Mouse (Mus musculus): ENCODE measurements around the gene Donson. TPM values are rescaled to one million over a fixed set of nuclear protein-coding genes. Genes with fewer than 3 reads are reported as not detected.
A peak's percentile ranks its signal among the peaks of the same experiment; 100 is the strongest.

Gene Donson
- polyA plus RNA-seq, 1 experiment, result 45.8 TPM

GRCm38 (mm10) chr16:91728123-91729065 lies 39.8 kb upstream of the Donson start, which contains the start of gene Cryzl1:
Gene Cryzl1 (minus strand): TSS chr16:91728975.
- Histone ChIP-seq H3K4me3 (ENCODE audit: control insufficient read depth, low read depth, low read length) (peak within 1 kb of the TSS; percentile 91), H3K27ac (ENCODE audit: control insufficient read depth, insufficient read depth, low read depth, low read length) (peak within 1 kb of the TSS; percentile 98), H3K36me3 (ENCODE audit: control insufficient read depth, insufficient read depth, low read length) (no peaks in the 10 kb centered on the region), H3K27me3 (ENCODE audit: control insufficient read depth, insufficient read depth, low read length) (no peaks in the 10 kb centered on the region), H3K4me1 (ENCODE audit: control insufficient read depth, insufficient read depth, low read length) (0 out of 2 replicates have a peak, but pooled peaks cover 2% of the 10 kb centered on the region)
- peak; percentile 71 for TF ChIP-seq POLR2A (IDR thresholded peaks at IDR 0.05; ENCODE audit: control insufficient read depth, low read depth, low read length)
- 0 out of 2 replicates have a peak, but pooled peaks have one; percentile 4 for TF ChIP-seq CTCF (IDR thresholded peaks at IDR 0.05; ENCODE audit: control insufficient read depth, insufficient read depth, insufficient replicate concordance, low read depth, low read length)

GRCm38 (mm10) chr16:91727433-91727832 lies 38.9 kb upstream of the Donson start:
- Histone ChIP-seq H3K4me3 (ENCODE audit: control insufficient read depth, low read depth, low read length) (peak overlapping the region; percentile 41), H3K4me1 (ENCODE audit: control insufficient read depth, insufficient read depth, low read length) (peaks cover 2% of the 10 kb centered on the region; the same call in 1 of the 2 replicates), H3K27ac (ENCODE audit: control insufficient read depth, insufficient read depth, low read depth, low read length) (no peak overlapping the region), H3K27me3 (ENCODE audit: control insufficient read depth, insufficient read depth, low read length) (no peaks in the 10 kb centered on the region), H3K36me3 (ENCODE audit: control insufficient read depth, insufficient read depth, low read length) (no peaks in the 10 kb centered on the region)
- TF ChIP-seq CTCF (IDR thresholded peaks at IDR 0.05; ENCODE audit: control insufficient read depth, insufficient read depth, insufficient replicate concordance, low read depth, low read length) (no peak), POLR2A (IDR thresholded peaks at IDR 0.05; ENCODE audit: control insufficient read depth, low read depth, low read length) (no peak)

- no peak overlapping the region for H3K27ac ChIP-seq (ENCODE audit: control insufficient read depth, insufficient read depth, low read depth, low read length)
- no peaks in the 10 kb centered on the region for H3K36me3 ChIP-seq (ENCODE audit: control insufficient read depth, insufficient read depth, low read length)
- TF ChIP-seq CTCF (IDR thresholded peaks at IDR 0.05; ENCODE audit: control insufficient read depth, insufficient read depth, insufficient replicate concordance, low read depth, low read length) (peak; percentile 51; the same call in 1 of the 2 replicates), POLR2A (IDR thresholded peaks at IDR 0.05; ENCODE audit: control insufficient read depth, low read depth, low read length) (no peak)
- H3K4me1 ChIP-seq (ENCODE audit: control insufficient read depth, insufficient read depth, low read length), result no peaks in the 10 kb centered on the region; the same call in 1 of the 2 replicates
- H3K4me3 ChIP-seq (ENCODE audit: control insufficient read depth, low read depth, low read length), result 0 out of 2 replicates have a peak overlapping the region, but pooled peaks have one; percentile 14
- no peaks in the 10 kb centered on the region for H3K27me3 ChIP-seq (ENCODE audit: control insufficient read depth, insufficient read depth, low read length)
Measured at GRCm38 (mm10) chr16:91724247-91724646, 35.7 kb upstream of the Donson start.

DNA sequence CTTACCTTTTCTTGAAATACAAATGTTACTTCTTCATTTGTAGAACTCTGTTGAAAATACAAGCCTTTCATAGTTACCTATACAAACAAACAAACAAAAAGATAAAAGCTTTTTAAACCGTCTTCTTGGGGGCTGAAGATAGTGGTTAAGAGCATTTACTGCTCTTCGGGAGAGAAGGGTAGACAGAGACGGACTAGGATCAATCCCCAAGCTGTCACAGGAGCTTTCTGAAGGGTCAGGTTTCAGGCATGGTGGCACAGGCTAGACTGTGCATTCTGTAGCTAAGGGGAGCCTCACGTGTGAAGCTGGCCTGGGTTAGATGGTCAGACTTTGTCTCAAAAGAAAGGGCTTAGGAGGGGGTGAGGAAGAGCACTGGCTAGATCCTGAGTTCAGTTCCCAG lies 28.8 kb upstream of the Donson start:
- Histone ChIP-seq H3K4me3 (ENCODE audit: control insufficient read depth, low read depth, low read length) (no peak overlapping the region), H3K27ac (ENCODE audit: control insufficient read depth, insufficient read depth, low read depth, low read length) (no peak overlapping the region), H3K27me3 (ENCODE audit: control insufficient read depth, insufficient read depth, low read length) (no peaks in the 10 kb centered on the region), H3K4me1 (ENCODE audit: control insufficient read depth, insufficient read depth, low read length) (no peaks in the 10 kb centered on the region; the same call in 1 of the 2 replicates), H3K36me3 (ENCODE audit: control insufficient read depth, insufficient read depth, low read length) (peaks cover 1% of the 10 kb centered on the region)
- TF ChIP-seq CTCF (IDR thresholded peaks at IDR 0.05; ENCODE audit: control insufficient read depth, insufficient read depth, insufficient replicate concordance, low read depth, low read length) (no peak), POLR2A (IDR thresholded peaks at IDR 0.05; ENCODE audit: control insufficient read depth, low read depth, low read length) (no peak)

GRCm38 (mm10) chr16:91716927-91717349 lies 28.4 kb upstream of the Donson start:
- Histone ChIP-seq H3K36me3 (ENCODE audit: control insufficient read depth, insufficient read depth, low read length) (peaks cover 1% of the 10 kb centered on the region), H3K4me3 (ENCODE audit: control insufficient read depth, low read depth, low read length) (no peak overlapping the region), H3K27me3 (ENCODE audit: control insufficient read depth, insufficient read depth, low read length) (no peaks in the 10 kb centered on the region), H3K4me1 (ENCODE audit: control insufficient read depth, insufficient read depth, low read length) (no peaks in the 10 kb centered on the region), H3K27ac (ENCODE audit: control insufficient read depth, insufficient read depth, low read depth, low read length) (no peak overlapping the region)
- TF ChIP-seq CTCF (IDR thresholded peaks at IDR 0.05; ENCODE audit: control insufficient read depth, insufficient read depth, insufficient replicate concordance, low read depth, low read length) (no peak), POLR2A (IDR thresholded peaks at IDR 0.05; ENCODE audit: control insufficient read depth, low read depth, low read length) (no peak)

DNA sequence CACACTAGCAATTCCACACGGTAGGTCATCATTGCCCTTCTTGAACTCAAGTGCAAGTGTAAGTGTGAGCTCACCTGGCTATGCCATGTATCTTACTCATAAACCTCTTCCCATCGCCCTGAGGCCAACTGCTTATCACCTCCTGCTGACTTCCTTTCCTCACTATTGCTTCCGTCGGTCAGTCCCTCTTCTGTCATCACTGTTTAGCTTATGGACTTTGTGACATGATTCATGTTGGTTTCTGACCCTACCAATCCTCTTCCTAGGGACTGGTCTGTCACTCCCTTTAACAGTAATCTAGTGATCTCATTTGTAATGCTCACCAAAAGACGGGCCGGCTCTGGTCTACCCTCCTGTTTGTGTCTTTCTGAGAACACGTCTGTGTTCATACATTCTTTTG lies 21.7 kb upstream of the Donson start:
- Histone ChIP-seq H3K36me3 (ENCODE audit: control insufficient read depth, insufficient read depth, low read length) (peaks cover 2% of the 10 kb centered on the region; the same call in 1 of the 2 replicates), H3K27me3 (ENCODE audit: control insufficient read depth, insufficient read depth, low read length) (no peaks in the 10 kb centered on the region), H3K4me3 (ENCODE audit: control insufficient read depth, low read depth, low read length) (no peak overlapping the region), H3K4me1 (ENCODE audit: control insufficient read depth, insufficient read depth, low read length) (no peaks in the 10 kb centered on the region), H3K27ac (ENCODE audit: control insufficient read depth, insufficient read depth, low read depth, low read length) (no peak overlapping the region)
- no peak for TF ChIP-seq CTCF (IDR thresholded peaks at IDR 0.05; ENCODE audit: control insufficient read depth, insufficient read depth, insufficient replicate concordance, low read depth, low read length)
- no peak for TF ChIP-seq POLR2A (IDR thresholded peaks at IDR 0.05; ENCODE audit: control insufficient read depth, low read depth, low read length)

- Histone ChIP-seq H3K36me3 (ENCODE audit: control insufficient read depth, insufficient read depth, low read length) (peaks cover 2% of the 10 kb centered on the region), H3K4me1 (ENCODE audit: control insufficient read depth, insufficient read depth, low read length) (no peaks in the 10 kb centered on the region), H3K4me3 (ENCODE audit: control insufficient read depth, low read depth, low read length) (no peak overlapping the region), H3K27me3 (ENCODE audit: control insufficient read depth, insufficient read depth, low read length) (no peaks in the 10 kb centered on the region), H3K27ac (ENCODE audit: control insufficient read depth, insufficient read depth, low read depth, low read length) (no peak overlapping the region)
- no peak for TF ChIP-seq POLR2A (IDR thresholded peaks at IDR 0.05; ENCODE audit: control insufficient read depth, low read depth, low read length)
- TF ChIP-seq CTCF (IDR thresholded peaks at IDR 0.05; ENCODE audit: control insufficient read depth, insufficient read depth, insufficient replicate concordance, low read depth, low read length), result no peak
Measured at GRCm38 (mm10) chr16:91704603-91705340, 16.2 kb upstream of the Donson start.

All from testis, adult 2 months (tissue).